Mouse (Mus musculus) liver, embryonic 12.5 days (tissue): ENCODE results near the gene Galnt4. TPM values are rescaled to one million over a fixed set of nuclear protein-coding genes. Genes with fewer than 3 reads are reported as not detected.

Experiments
- ATAC-seq: fragments of 200-750 bp; cut with Nextera tagmentation; 2 replicates; pipeline ENCODE4 v1.8.0; 2017; ENCODE audit warnings: moderate number of reproducible peaks, mild to moderate bottlenecking, moderate library complexity
- H3K27ac ChIP-seq: fragments of 300-500 bp; sonication (generic); 2 replicates; pipeline ENCODE4 v1.5.1; 2016; ENCODE audit warnings: mild to moderate bottlenecking
- H3K27me3 ChIP-seq: fragments of 300-500 bp; sonication (generic); replicated peaks from 2 replicates; pipeline ENCODE4 v1.6.1; 2016; ENCODE audit warnings: mild to moderate bottlenecking, moderate library complexity
- H3K36me3 ChIP-seq: fragments of 300-500 bp; sonication (generic); 2 replicates; pipeline ENCODE4 v1.6.1; 2016; ENCODE audit warnings: mild to moderate bottlenecking, moderate library complexity
- H3K4me1 ChIP-seq: fragments of 300-500 bp; sonication (generic); 2 replicates; pipeline ENCODE4 v1.6.1; 2016
- H3K4me2 ChIP-seq: fragments of 300-500 bp; sonication (generic); 2 replicates; pipeline ENCODE4 v1.6.1; 2016; ENCODE audit warnings: mild to moderate bottlenecking, moderate library complexity
- H3K4me3 ChIP-seq: fragments of 300-500 bp; sonication (generic); 2 replicates; pipeline ENCODE4 v1.5.1; 2016; ENCODE audit warnings: mild to moderate bottlenecking, moderate library complexity
- H3K9ac ChIP-seq: fragments of 300-500 bp; sonication (generic); 2 replicates; pipeline ENCODE4 v1.6.1; 2016; ENCODE audit warnings: mild to moderate bottlenecking, moderate library complexity
- H3K9me3 ChIP-seq: fragments of 300-500 bp; sonication (generic); replicated peaks from 2 replicates; pipeline ENCODE4 v1.6.1; 2016; ENCODE audit warnings: mild to moderate bottlenecking, moderate library complexity
- WGBS: fragments of 180-500 bp; shearing (Covaris S2); methylation state at CpG from one replicate; pipeline ENCODE4 v1.1.7; 2016; ENCODE audit not compliant: insufficient replicate concordance; 5-methylcytosine and 5-hydroxymethylcytosine counted together
- polyA plus RNA-seq: library from polyadenylated mRNA; unstranded; fragments of >200 nt; fragmentation: Nextera tagmentation; extraction: Ambion mirVana; gene quantifications from 2 replicates; pipeline ENCODE4 v1.2.1, GENCODE M21; 2016

Gene Galnt4
- polyA plus RNA-seq, 1 experiment from 2014 or later, result 4.5 TPM

DNA sequence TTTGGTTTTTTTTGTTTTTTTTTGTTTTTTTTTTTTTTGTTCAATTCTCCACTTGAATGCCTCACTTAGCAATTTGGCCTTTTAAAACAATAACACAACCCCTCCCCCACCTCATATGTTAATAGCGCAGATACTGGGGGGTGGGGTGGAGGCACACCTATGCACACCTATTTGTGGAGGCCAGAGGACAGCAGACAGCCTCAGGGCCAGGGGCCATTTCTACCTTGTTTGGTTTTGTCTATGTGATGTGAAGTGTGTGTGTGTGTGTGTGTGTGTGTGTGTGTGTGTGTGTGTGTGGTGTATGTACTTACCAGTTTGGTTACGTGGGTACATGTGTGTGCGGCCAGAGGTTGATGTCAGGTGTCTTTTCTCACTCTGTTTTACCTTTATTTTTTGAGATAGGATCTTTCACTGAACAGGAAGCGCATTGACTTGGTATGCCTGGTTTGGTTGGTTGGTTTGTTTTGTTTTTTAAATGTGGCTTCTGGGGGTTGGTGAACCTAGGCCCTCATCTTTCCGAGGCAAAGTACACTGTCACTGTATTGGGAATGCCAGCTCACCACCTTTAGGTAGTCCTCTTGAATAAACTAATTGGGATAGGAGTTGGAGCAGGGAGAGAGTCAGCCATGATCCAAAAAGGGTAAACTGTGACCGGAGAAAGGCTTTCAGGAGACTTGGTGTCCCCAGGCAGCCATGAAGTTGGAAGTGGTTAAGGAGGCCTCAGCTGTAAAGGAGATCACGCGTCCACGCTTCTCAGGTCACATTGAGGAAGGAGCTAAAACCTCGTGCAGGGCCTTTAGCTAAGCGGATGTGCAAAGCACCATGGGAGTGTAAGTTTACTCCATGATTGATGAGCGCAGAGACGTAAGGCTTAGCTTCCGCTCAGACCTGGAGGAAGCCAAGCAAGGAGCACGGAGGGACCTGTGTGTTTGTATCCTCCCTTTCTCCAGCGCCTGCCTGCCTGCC lies 9.0 kb downstream of the Galnt4 start:
- no peak overlapping the region for H3K9ac ChIP-seq
- no peak overlapping the region for H3K4me3 ChIP-seq
- no peaks in the 10 kb centered on the region; the same call in 1 of the 2 replicates for H3K36me3 ChIP-seq
- no peak overlapping the region for H3K4me2 ChIP-seq
- no peaks in the 10 kb centered on the region for H3K27me3 ChIP-seq
- H3K27ac ChIP-seq, result no peak overlapping the region
- peaks cover 22% of the 10 kb centered on the region for H3K4me1 ChIP-seq
- ATAC-seq, result no peak
- no peaks in the 10 kb centered on the region for H3K9me3 ChIP-seq
- WGBS, result 79% methylated on average over 16 of the region's 16 CpGs

DNA sequence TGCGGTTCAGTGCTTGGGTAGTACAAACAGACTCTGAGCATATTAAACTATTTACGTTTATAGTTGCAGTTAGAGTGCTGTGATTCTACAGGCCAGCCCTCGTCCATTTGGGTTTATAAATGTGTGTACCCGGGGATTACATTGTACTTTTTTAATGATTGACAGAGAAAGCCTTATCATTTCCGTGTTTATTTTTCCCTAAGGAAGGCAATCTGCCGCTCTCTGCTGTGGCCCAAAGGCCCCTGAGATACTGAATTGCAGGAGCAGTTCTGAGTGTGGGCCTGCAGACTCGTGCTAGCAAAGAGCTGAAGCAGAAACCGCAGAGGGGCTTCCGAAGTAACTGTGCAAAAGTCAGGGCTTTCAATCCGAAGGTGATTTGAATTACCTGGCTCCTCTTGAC lies 9.9 kb downstream of the Galnt4 start:
- no peaks in the 10 kb centered on the region for H3K9me3 ChIP-seq
- H3K4me1 ChIP-seq, result peaks cover 22% of the 10 kb centered on the region
- no peaks in the 10 kb centered on the region; the same call in 1 of the 2 replicates for H3K36me3 ChIP-seq
- H3K4me2 ChIP-seq, result no peak overlapping the region
- no peak overlapping the region for H3K4me3 ChIP-seq
- no peak overlapping the region for H3K9ac ChIP-seq
- 67% methylated on average over 10 of the region's 10 CpGs for WGBS
- ATAC-seq, result no peak
- no peak overlapping the region for H3K27ac ChIP-seq
- no peaks in the 10 kb centered on the region for H3K27me3 ChIP-seq

DNA sequence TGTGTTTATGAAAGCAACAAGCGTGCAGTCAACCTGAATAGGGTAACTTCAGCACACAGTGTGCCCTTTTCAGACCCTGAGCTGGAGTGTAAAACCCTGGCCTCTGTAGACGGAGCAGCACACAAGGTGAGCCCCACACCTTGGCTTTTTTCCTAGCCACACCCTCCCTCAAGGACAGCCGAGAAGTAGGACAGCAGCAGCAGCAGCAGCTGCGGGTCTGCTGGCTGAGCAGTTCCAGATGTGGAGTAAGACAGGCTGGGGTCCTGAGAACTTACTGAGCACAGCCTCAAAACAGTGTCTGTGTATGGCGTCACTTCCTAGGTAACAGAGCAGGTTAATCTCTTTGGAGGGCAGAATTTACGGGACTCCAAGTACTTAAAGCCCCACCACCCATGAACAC lies 10.7 kb downstream of the Galnt4 start:
- Histone ChIP-seq H3K27me3 (no peaks in the 10 kb centered on the region), H3K9me3 (no peaks in the 10 kb centered on the region), H3K4me3 (no peak overlapping the region), H3K4me1 (peaks cover 18% of the 10 kb centered on the region), H3K9ac (no peak overlapping the region), H3K4me2 (no peak overlapping the region), H3K27ac (no peak overlapping the region), H3K36me3 (no peaks in the 10 kb centered on the region; the same call in 1 of the 2 replicates)
- 71% methylated on average over 6 of the region's 6 CpGs for WGBS
- ATAC-seq, result no peak

DNA sequence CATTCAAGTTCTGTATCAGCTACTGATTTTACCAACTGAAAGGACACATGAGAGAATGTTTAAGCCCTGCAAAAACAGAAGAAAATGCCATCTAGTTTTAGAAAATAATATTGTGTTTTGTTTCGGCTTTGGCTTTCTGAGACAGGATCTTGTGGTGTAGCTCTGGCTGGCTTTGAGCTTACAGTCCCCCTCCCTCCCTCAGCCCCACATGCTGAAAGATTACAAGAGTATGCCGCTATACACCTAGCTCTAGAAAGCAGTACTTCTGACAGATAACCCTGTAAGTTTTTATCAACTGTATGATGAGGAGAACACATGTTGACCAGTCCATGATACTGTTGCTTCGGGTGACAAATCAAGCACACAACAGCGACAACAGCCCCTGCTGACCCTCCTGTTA lies 11.5 kb downstream of the Galnt4 start:
- H3K36me3 ChIP-seq, result no peaks in the 10 kb centered on the region; the same call in 1 of the 2 replicates
- no peaks in the 10 kb centered on the region for H3K27me3 ChIP-seq
- no peak for ATAC-seq
- no peaks in the 10 kb centered on the region for H3K9me3 ChIP-seq
- peaks cover 18% of the 10 kb centered on the region for H3K4me1 ChIP-seq
- no peak overlapping the region for H3K4me3 ChIP-seq
- H3K4me2 ChIP-seq, result no peak overlapping the region
- no peak overlapping the region for H3K9ac ChIP-seq
- no peak overlapping the region for H3K27ac ChIP-seq
- WGBS, result 67% methylated on average over 4 of the region's 4 CpGs

DNA sequence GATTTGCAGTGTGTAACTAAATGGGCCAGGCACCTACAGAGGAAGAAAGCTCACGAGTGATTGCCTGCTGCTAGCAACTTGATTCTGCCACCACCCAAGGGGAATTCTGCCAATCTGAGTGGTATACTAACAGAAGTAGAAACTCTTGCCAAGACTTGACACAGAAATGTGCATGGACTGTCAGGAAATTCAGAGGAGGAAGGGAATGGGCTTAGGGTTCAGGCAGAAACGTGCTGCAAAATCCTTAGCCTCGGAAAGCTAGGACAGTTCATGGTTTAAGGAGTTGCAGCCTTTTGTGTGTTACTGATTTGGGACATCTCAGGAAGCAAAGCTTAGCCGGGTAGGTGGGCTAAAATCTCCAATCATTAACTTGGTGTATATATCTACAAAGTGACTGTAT lies 18.3 kb downstream of the Galnt4 start, which contains the start of gene Phxr2:
Gene Phxr2 (minus strand): TSS at position 101 of the 400 bp plus-strand sequence.
- Histone ChIP-seq H3K4me2 (no peak within 1 kb of the TSS), H3K27me3 (no peaks in the 10 kb centered on the region), H3K27ac (no peak within 1 kb of the TSS), H3K4me3 (no peak within 1 kb of the TSS), H3K9me3 (no peaks in the 10 kb centered on the region), H3K4me1 (peaks cover 8% of the 10 kb centered on the region; the same call in 1 of the 2 replicates), H3K36me3 (peaks cover 16% of the 10 kb centered on the region; the same call in 1 of the 2 replicates), H3K9ac (no peak within 1 kb of the TSS)
- no peak for ATAC-seq
- 73% methylated on average over 4 of the region's 4 CpGs for WGBS

DNA sequence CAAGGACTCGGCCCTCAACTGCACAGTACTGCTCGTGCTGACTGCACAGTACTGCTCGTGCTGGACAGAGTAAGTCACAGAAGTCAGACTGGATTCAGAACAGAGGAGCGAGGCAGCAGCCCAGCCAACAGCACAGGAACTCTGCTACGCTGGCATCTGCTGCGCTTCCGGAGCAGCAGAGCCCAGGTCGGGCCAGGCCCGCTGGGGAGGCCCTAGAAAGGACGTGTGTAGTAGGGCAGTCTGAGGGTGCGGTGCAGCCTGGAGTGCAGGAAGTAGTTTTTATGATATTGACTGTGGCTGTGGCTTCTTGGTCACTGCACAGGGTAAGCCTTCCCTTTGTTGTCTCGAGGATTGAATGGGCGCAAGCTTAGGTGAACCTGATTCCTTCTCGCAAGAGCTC lies 19.0 kb downstream of the Galnt4 start:
- no peaks in the 10 kb centered on the region for H3K27me3 ChIP-seq
- H3K9ac ChIP-seq, result no peak overlapping the region
- no peaks in the 10 kb centered on the region for H3K9me3 ChIP-seq
- peaks cover 16% of the 10 kb centered on the region; the same call in 1 of the 2 replicates for H3K36me3 ChIP-seq
- ATAC-seq, result peak; percentile 17; the same call in 1 of the 2 replicates
- no peak overlapping the region for H3K27ac ChIP-seq
- H3K4me1 ChIP-seq, result peaks cover 8% of the 10 kb centered on the region; the same call in 1 of the 2 replicates
- WGBS, result 60% methylated on average over 14 of the region's 14 CpGs
- H3K4me2 ChIP-seq, result no peak overlapping the region
- H3K4me3 ChIP-seq, result no peak overlapping the region

DNA sequence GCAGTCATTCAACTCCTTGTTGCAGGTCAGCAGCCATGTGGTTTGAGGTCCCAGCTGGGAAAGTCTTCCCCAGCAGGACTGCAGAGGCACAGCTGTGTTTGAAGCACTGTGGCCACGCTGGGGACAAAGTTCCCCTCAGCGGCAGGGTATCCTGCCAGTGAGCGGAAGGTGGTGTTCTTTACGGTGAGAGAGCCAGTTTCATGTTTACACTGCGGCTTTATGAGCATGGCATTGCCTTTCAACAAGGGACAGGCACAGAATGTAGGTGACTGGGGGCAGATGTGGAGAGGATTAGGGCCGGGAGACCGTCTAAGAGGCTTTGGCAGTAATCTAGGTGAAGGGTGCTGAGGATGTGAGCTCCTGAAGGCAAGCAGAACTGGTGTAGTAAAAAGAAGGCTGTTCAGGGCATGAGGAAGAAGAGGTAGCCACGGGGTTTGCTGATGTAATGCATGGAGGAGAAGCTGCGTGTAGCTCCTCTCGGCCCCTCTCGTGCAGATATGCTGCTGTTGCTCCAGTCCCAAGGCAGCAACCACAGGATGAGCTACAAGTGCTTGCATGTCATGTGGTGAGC lies 19.8 kb downstream of the Galnt4 start:
- 54% methylated on average over 11 of the region's 11 CpGs for WGBS
- 0 out of 2 replicates have a peak overlapping the region, but pooled peaks have one; percentile 45 for H3K27ac ChIP-seq

DNA sequence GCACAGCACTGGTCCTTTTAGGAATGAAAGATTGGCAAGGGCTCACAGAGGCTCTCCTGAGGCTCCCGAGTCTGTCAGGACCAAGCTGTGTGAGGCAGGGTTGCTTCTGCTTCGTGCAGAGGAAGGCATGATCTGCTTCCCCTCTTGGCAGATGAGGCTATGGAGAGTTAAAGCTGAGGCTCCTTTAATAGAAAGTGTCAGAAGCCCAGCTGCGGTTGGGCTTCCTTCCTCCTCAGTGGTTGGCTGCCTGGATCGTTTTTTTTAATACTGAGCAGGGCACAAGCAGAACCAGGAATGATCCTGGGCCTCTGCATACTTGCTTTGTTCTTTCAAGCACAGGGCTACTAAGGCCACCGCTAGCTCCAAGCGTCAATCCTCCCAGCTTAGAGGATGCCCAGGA lies 22.7 kb downstream of the Galnt4 start:
- peaks cover 8% of the 10 kb centered on the region; the same call in 1 of the 2 replicates for H3K4me1 ChIP-seq
- H3K9me3 ChIP-seq, result no peaks in the 10 kb centered on the region
- no peak overlapping the region for H3K4me3 ChIP-seq
- no peak; the same call in 1 of the 2 replicates for ATAC-seq
- H3K36me3 ChIP-seq, result peaks cover 16% of the 10 kb centered on the region; the same call in 1 of the 2 replicates
- H3K4me2 ChIP-seq, result no peak overlapping the region
- H3K9ac ChIP-seq, result no peak overlapping the region
- H3K27ac ChIP-seq, result no peak overlapping the region
- no peaks in the 10 kb centered on the region for H3K27me3 ChIP-seq
- WGBS, result 30% methylated on average over 6 of the region's 6 CpGs

More for the DNA sequence above, 19.8 kb downstream of the Galnt4 start:
- H3K4me1 ChIP-seq, result peaks cover 8% of the 10 kb centered on the region; the same call in 1 of the 2 replicates
- no peak overlapping the region for H3K9ac ChIP-seq
- no peak overlapping the region for H3K4me3 ChIP-seq
- no peaks in the 10 kb centered on the region for H3K9me3 ChIP-seq
- no peak overlapping the region for H3K4me2 ChIP-seq
- ATAC-seq, result 0 out of 2 replicates have a peak, but pooled peaks have one; percentile 27
- peaks cover 16% of the 10 kb centered on the region; the same call in 1 of the 2 replicates for H3K36me3 ChIP-seq
- H3K27me3 ChIP-seq, result no peaks in the 10 kb centered on the region

DNA sequence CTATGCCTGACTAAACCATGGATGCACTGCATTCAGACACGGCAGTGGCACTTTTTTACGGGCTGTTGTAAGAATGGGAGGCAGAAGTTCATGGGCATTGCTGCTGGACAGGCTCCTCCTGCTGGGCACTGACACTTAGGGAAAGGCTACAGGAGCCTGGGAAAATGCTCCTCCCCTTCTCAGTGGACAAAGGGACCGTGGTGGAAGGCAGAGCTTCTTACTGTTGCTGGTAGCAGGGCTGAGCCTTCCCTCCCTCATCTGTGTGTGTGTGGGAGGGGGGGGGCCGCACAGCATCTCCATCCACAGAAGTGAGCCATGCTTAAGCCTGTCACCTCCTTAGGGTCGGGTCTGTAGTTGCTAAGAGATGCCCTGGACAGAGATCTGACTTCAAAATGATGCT lies 23.3 kb downstream of the Galnt4 start:
- Histone ChIP-seq H3K9me3 (no peaks in the 10 kb centered on the region), H3K9ac (no peak overlapping the region), H3K27ac (no peak overlapping the region), H3K27me3 (no peaks in the 10 kb centered on the region), H3K36me3 (peaks cover 13% of the 10 kb centered on the region; the same call in 1 of the 2 replicates), H3K4me2 (no peak overlapping the region), H3K4me1 (peaks cover 8% of the 10 kb centered on the region; the same call in 1 of the 2 replicates), H3K4me3 (no peak overlapping the region)
- ATAC-seq, result no peak
- WGBS, result 61% methylated on average over 5 of the region's 5 CpGs

DNA sequence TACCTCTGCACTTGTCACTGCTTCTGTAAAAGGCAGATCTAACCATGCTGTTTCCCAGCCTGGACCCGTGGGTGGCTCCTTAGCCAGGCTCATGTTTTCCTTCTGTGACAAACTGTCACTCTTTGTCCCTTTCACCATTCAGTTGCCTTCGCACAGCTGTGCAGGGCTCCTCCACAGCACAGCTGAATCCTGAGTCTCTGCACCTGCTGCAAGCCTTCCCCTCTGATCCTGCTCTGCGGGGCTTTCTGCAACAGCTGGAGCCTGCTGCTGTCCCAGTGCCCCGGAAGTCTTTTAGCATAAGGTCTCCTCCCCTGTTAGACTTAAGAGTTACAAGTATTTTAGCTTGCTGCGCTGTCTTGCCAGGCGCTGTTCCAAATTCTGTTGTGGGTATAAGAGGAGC lies 24.2 kb downstream of the Galnt4 start:
- Histone ChIP-seq H3K4me1 (peaks cover 8% of the 10 kb centered on the region; the same call in 1 of the 2 replicates), H3K4me2 (no peak overlapping the region), H3K27ac (no peak overlapping the region), H3K27me3 (no peaks in the 10 kb centered on the region), H3K4me3 (no peak overlapping the region), H3K9ac (no peak overlapping the region), H3K9me3 (no peaks in the 10 kb centered on the region), H3K36me3 (peaks cover 8% of the 10 kb centered on the region; the same call in 1 of the 2 replicates)
- WGBS, result 79% methylated on average over 6 of the region's 6 CpGs
- no peak for ATAC-seq

DNA sequence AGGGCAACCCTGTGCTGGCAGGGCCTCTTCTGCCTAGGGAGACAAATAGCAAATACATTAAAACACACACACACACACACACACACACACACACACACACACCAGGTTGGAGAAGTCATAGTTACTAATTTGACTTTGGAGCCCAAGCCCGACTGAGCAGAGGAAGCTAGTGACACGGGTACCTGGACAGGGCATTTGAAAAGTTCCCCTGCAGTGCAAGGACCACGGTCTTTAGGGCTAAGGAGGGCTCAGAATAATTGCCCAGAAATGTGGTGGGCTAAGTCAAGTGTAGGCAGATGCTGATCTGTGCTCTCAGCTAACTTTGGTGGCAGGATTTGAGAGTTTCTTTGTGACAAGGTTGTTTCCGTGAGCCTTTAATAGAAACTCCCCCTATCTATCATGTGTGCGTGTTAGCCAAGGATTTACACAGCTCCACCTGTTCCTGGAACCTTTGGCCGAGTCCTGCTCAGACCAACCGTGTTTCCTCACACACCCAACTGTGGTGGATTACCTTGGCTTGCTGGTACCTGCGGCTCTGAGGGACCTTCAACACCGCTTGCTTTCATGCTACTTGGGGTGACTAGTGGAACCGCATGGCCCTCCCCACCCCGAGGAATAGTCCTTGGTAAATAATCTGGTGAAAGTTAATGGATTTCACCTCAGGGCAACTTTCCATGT lies 24.8 kb downstream of the Galnt4 start:
- no peak overlapping the region for H3K27ac ChIP-seq
- H3K4me1 ChIP-seq, result 0 out of 2 replicates have a peak, but pooled peaks cover 5% of the 10 kb centered on the region
- H3K9me3 ChIP-seq, result no peaks in the 10 kb centered on the region
- peaks cover 8% of the 10 kb centered on the region; the same call in 1 of the 2 replicates for H3K36me3 ChIP-seq
- no peak overlapping the region for H3K9ac ChIP-seq
- no peak for ATAC-seq
- no peak overlapping the region for H3K4me3 ChIP-seq
- 81% methylated on average over 11 of the region's 11 CpGs for WGBS
- H3K4me2 ChIP-seq, result no peak overlapping the region
- no peaks in the 10 kb centered on the region for H3K27me3 ChIP-seq
